ENCODE assay signal across 15 mouse cellular contexts in genomic region chr5:120431001-120431583, GRCm38 (mm10). TPM values are rescaled to one million over a fixed set of nuclear protein-coding genes. Genes with fewer than 3 reads are reported as not detected.
DNase-seq lines count a peak whose midpoint lies in the region; ATAC-seq and TF ChIP-seq lines count a peak whose summit lies in the region.
"Had no signal": no experiment of that assay in that cellular context is flagged by ENCODE, and none has a peak within 500 bp of the region (broad histone marks: within the 10 kb centered on the region; RNA-seq: fewer than 3 reads in every experiment).

No protein-coding gene starts in this region.

- peak overlapping the region; percentile 64 for H3K4me2 ChIP-seq in hindbrain, embryonic 15.5 days
- H3K4me2 ChIP-seq in midbrain, postnatal 0 days (ENCODE audit: low read depth, low read length, poor library complexity, severe bottlenecking), result peak overlapping the region; percentile 38
- H3K4me2 ChIP-seq in stomach, postnatal 0 days (replicated peaks; ENCODE audit: low read depth), result no peak overlapping the region

- no peaks in the 10 kb centered on the region for H3K9me3 ChIP-seq in forebrain, embryonic 10.5 days
- H3K9me3 ChIP-seq in hindbrain, embryonic 15.5 days, result no peaks in the 10 kb centered on the region
- no peaks in the 10 kb centered on the region for H3K9me3 ChIP-seq in midbrain, postnatal 0 days (ENCODE audit: low read length)
- no peaks in the 10 kb centered on the region for H3K9me3 ChIP-seq in stomach, postnatal 0 days (ENCODE audit: control insufficient read depth, low read length)
- H3K9me3 ChIP-seq: G1E had no signal

- WGBS in forebrain, embryonic 10.5 days, result under 1% methylated on average over 30 of the region's 30 CpGs
- under 1% methylated on average over 30 of the region's 30 CpGs for WGBS in hindbrain, embryonic 15.5 days
- under 1% methylated on average over 30 of the region's 30 CpGs for WGBS in midbrain, postnatal 0 days
- 3% methylated on average over 30 of the region's 30 CpGs for WGBS in kidney, adult 2 months
- 2% methylated on average over 30 of the region's 30 CpGs for WGBS in stomach, postnatal 0 days

- peak overlapping the region; percentile 61 for H3K4me3 ChIP-seq in forebrain, embryonic 10.5 days
- H3K4me3 ChIP-seq in hindbrain, embryonic 15.5 days, result peak overlapping the region; percentile 48
- H3K4me3 ChIP-seq in midbrain, postnatal 0 days (ENCODE audit: low read depth, low read length), result peak overlapping the region; percentile 51
- H3K4me3 ChIP-seq in kidney, adult 2 months (ENCODE audit: insufficient read depth, low read depth, low read length), result no peak overlapping the region
- no peak overlapping the region for H3K4me3 ChIP-seq in stomach, postnatal 0 days (ENCODE audit: low read depth, low read length)

- peak overlapping the region; percentile 92 for H3K27ac ChIP-seq in forebrain, embryonic 10.5 days
- H3K27ac ChIP-seq in hindbrain, embryonic 15.5 days (replicated peaks), result peak overlapping the region; percentile 85
- peak overlapping the region; percentile 69 for H3K27ac ChIP-seq in midbrain, postnatal 0 days (ENCODE audit: low read depth, low read length)
- H3K27ac ChIP-seq in kidney, adult 2 months (ENCODE audit: insufficient read depth, low read depth, low read length), result no peak overlapping the region
- H3K27ac ChIP-seq in stomach, postnatal 0 days (replicated peaks), result no peak overlapping the region

- peaks cover 100% of the 10 kb centered on the region for H3K27me3 ChIP-seq in forebrain, embryonic 10.5 days (ENCODE audit: poor library complexity, severe bottlenecking)
- H3K27me3 ChIP-seq in hindbrain, embryonic 15.5 days, result peaks cover 53% of the 10 kb centered on the region
- H3K27me3 ChIP-seq in midbrain, postnatal 0 days (ENCODE audit: insufficient read depth, low read length), result peaks cover 52% of the 10 kb centered on the region
- H3K27me3 ChIP-seq in kidney, adult 2 months (replicated peaks; ENCODE audit: control insufficient read depth, insufficient read depth, low read length), result peaks cover 4% of the 10 kb centered on the region; the same call in 1 of the 2 replicates
- H3K27me3 ChIP-seq in stomach, postnatal 0 days (ENCODE audit: control insufficient read depth, insufficient read depth, low read length), result peaks cover 45% of the 10 kb centered on the region

- peaks cover 9% of the 10 kb centered on the region for H3K36me3 ChIP-seq in forebrain, embryonic 10.5 days (replicated peaks)
- H3K36me3 ChIP-seq in hindbrain, embryonic 15.5 days, result no peaks in the 10 kb centered on the region
- no peaks in the 10 kb centered on the region for H3K36me3 ChIP-seq in midbrain, postnatal 0 days (ENCODE audit: insufficient read depth, low read length)
- no peaks in the 10 kb centered on the region for H3K36me3 ChIP-seq in kidney, adult 2 months (ENCODE audit: control insufficient read depth, insufficient read depth, low read length)
- no peaks in the 10 kb centered on the region for H3K36me3 ChIP-seq in stomach, postnatal 0 days (ENCODE audit: control insufficient read depth, insufficient read depth, low read length)
- H3K36me3 ChIP-seq: G1E had no signal

- TF ChIP-seq POLR2A in kidney, adult 2 months (IDR thresholded peaks at IDR 0.05; ENCODE audit: low read depth, low read length), result no peak

- peak overlapping the region; percentile 56 for H3K9ac ChIP-seq in hindbrain, embryonic 15.5 days
- H3K9ac ChIP-seq in midbrain, postnatal 0 days (replicated peaks; ENCODE audit: low read length, poor library complexity, severe bottlenecking), result peak overlapping the region; percentile 70
- H3K9ac ChIP-seq in stomach, postnatal 0 days (ENCODE audit: low read length), result no peak overlapping the region

- DNase-seq in ZHBTc4 (ENCODE audit: low read depth, low spot score), result peak; percentile 75
- peak; percentile 63 for DNase-seq in forebrain, embryonic 10.5 days (ENCODE audit: extremely low spot score, low spot score)
- no peak for DNase-seq in midbrain, postnatal 0 days (ENCODE audit: low spot score)
- DNase-seq in kidney, adult 2 months, result no peak
- no peak for DNase-seq in stomach, postnatal 0 days (ENCODE audit: low spot score)
- DNase-seq in spleen, postnatal 4 days (ENCODE audit: low spot score in 2 of 2), result no peak
- DNase-seq: lung, adult 18-20 months had no signal

- peak; percentile 36; the same call in 1 of the 2 replicates for ATAC-seq in hindbrain, embryonic 15.5 days (ENCODE audit: low FRiP score, low read depth)
- no peak for ATAC-seq in midbrain, postnatal 0 days (ENCODE audit: low FRiP score)
- no peak for ATAC-seq in stomach, postnatal 0 days (ENCODE audit: low FRiP score, low TSS enrichment)

- TF ChIP-seq CTCF in midbrain, postnatal 0 days (IDR thresholded peaks at IDR 0.05), result no peak
- TF ChIP-seq CTCF in kidney, adult 2 months (conservative IDR thresholded peaks at IDR 0.05; ENCODE audit: insufficient read depth, insufficient read length, low read depth, low read length), result no peak
- no peak for TF ChIP-seq CTCF in stomach, postnatal 0 days (IDR thresholded peaks at IDR 0.05; ENCODE audit: low read depth)

- no peak for TF ChIP-seq EP300 in stomach, postnatal 0 days (optimal IDR thresholded peaks at IDR 0.05)

- H3K4me1 ChIP-seq in forebrain, embryonic 10.5 days, result peaks cover 94% of the 10 kb centered on the region
- peaks cover 18% of the 10 kb centered on the region for H3K4me1 ChIP-seq in hindbrain, embryonic 15.5 days (replicated peaks)
- H3K4me1 ChIP-seq in midbrain, postnatal 0 days (ENCODE audit: insufficient read depth, low read length), result no peaks in the 10 kb centered on the region
- no peaks in the 10 kb centered on the region for H3K4me1 ChIP-seq in kidney, adult 2 months (ENCODE audit: control insufficient read depth, insufficient read depth, low read length)
- H3K4me1 ChIP-seq in stomach, postnatal 0 days (replicated peaks; ENCODE audit: control insufficient read depth, insufficient read depth), result no peaks in the 10 kb centered on the region; the same call in 1 of the 2 replicates

RNA-seq across cellular contexts. Expression of gene Lhx5, which starts 0.4 kb away (rescaled TPM):
- 21.3 and 24.8 TPM in 2 replicates for polyA plus RNA-seq in forebrain, embryonic 10.5 days (2016; fragmentation: Nextera tagmentation; extraction: Ambion mirVana)
- polyA plus RNA-seq in hindbrain, embryonic 15.5 days (2015; fragmentation: Nextera tagmentation; extraction: Ambion mirVana), result 26.3 and 31.4 TPM in 2 replicates
- total RNA-seq in midbrain, postnatal 0 days (2014; rRNA removed), result 27.0 and 30.3 TPM in 2 replicates
- polyA plus RNA-seq in midbrain, postnatal 0 days (2015; fragmentation: Nextera tagmentation; extraction: Ambion mirVana), result 13.9 and 14.7 TPM in 2 replicates
- not detected in 2 replicates for polyA plus RNA-seq in kidney, adult 2 months (2012; rRNA removed)
- 0.16 and 0.18 TPM in 2 replicates for polyA plus RNA-seq in stomach, postnatal 0 days (2015; fragmentation: Nextera tagmentation; extraction: Ambion mirVana)
- total RNA-seq: heart, adult 8-10 months; hematopoietic stem cell, adult 5-6 weeks; left cerebral cortex, postnatal 36 days; megakaryocyte-erythroid progenitor cell, adult 5-6 weeks had no signal
- polyA plus RNA-seq: cortical plate, adult 2 months; G1E had no signal

RNA-seq across cellular contexts. Expression of gene Sdsl, which starts 41.5 kb away (rescaled TPM):
- 9.3 and 10.2 TPM in 2 replicates for polyA plus RNA-seq in forebrain, embryonic 10.5 days (2016; fragmentation: Nextera tagmentation; extraction: Ambion mirVana)
- 6.5 and 6.9 TPM in 2 replicates for polyA plus RNA-seq in hindbrain, embryonic 15.5 days (2015; fragmentation: Nextera tagmentation; extraction: Ambion mirVana)
- 3.4 and 4.4 TPM in 2 replicates for total RNA-seq in midbrain, postnatal 0 days (2014; rRNA removed)
- 5.8 and 6.0 TPM in 2 replicates for polyA plus RNA-seq in midbrain, postnatal 0 days (2015; fragmentation: Nextera tagmentation; extraction: Ambion mirVana)
- polyA plus RNA-seq in kidney, adult 2 months (2012; rRNA removed), result 9.9 and 10.0 TPM in 2 replicates
- 16.2 and 16.8 TPM in 2 replicates for polyA plus RNA-seq in stomach, postnatal 0 days (2015; fragmentation: Nextera tagmentation; extraction: Ambion mirVana)

RNA-seq across cellular contexts. Expression of gene Sds, which starts 45.2 kb away (rescaled TPM):
- polyA plus RNA-seq in forebrain, embryonic 10.5 days (2016; fragmentation: Nextera tagmentation; extraction: Ambion mirVana), result not detected in 2 replicates
- not detected in 2 replicates for polyA plus RNA-seq in hindbrain, embryonic 15.5 days (2015; fragmentation: Nextera tagmentation; extraction: Ambion mirVana)
- not detected in 2 replicates for total RNA-seq in midbrain, postnatal 0 days (2014; rRNA removed)
- polyA plus RNA-seq in midbrain, postnatal 0 days (2015; fragmentation: Nextera tagmentation; extraction: Ambion mirVana), result 0.17 and 0.23 TPM in 2 replicates
- polyA plus RNA-seq in kidney, adult 2 months (2012; rRNA removed), result not detected in 2 replicates
- polyA plus RNA-seq in stomach, postnatal 0 days (2015; fragmentation: Nextera tagmentation; extraction: Ambion mirVana), result not detected in 2 replicates
- total RNA-seq: G1E; hematopoietic stem cell, adult 5-6 weeks; left cerebral cortex, postnatal 36 days; megakaryocyte-erythroid progenitor cell, adult 5-6 weeks had no signal
- polyA plus RNA-seq: G1E; large intestine, adult 2 months had no signal

Comparison
In these comparisons a context has a peak if more than half of its experiments do, and no peak if none do; other contexts are left out.
1. DNase-seq: peak in ZHBTc4 (single experiment) and forebrain, embryonic 10.5 days (single experiment); none in midbrain, postnatal 0 days (single experiment), kidney, adult 2 months (single experiment), stomach, postnatal 0 days (single experiment) and spleen, postnatal 4 days (0 of 2).
2. H3K27ac ChIP-seq: peak in forebrain, embryonic 10.5 days (single experiment), hindbrain, embryonic 15.5 days (single experiment) and midbrain, postnatal 0 days (single experiment); none in kidney, adult 2 months (single experiment) and stomach, postnatal 0 days (single experiment).
3. H3K4me3 ChIP-seq: peak in forebrain, embryonic 10.5 days (single experiment), hindbrain, embryonic 15.5 days (single experiment) and midbrain, postnatal 0 days (single experiment); none in kidney, adult 2 months (single experiment) and stomach, postnatal 0 days (single experiment).
4. RNA of gene Lhx5, which starts 0.4 kb away (polyA plus RNA-seq): 26.3 to 31.4 TPM in hindbrain, embryonic 15.5 days, 21.3 to 24.8 TPM in forebrain, embryonic 10.5 days and 13.9 to 14.7 TPM in midbrain, postnatal 0 days; 0.16 to 0.18 TPM in stomach, postnatal 0 days and not detected in kidney, adult 2 months; every median in the first group is over 10 times any median in the second.